Mouse (Mus musculus) E14TG2a.4 (cell line): ENCODE results near the gene Gabrp.

Experiments used
- H3K27me3 ChIP-seq: 2 replicates; pipeline ENCODE4 v1.6.1; 2014; ENCODE audit warnings: low read length, control low read depth; ENCODE audit not compliant: insufficient read depth
- H3K36me3 ChIP-seq: 2 replicates; pipeline ENCODE4 v1.6.1; 2014; ENCODE audit warnings: low read length, control low read depth; ENCODE audit not compliant: insufficient read depth
- H3K4me1 ChIP-seq: replicated peaks from 2 replicates; pipeline ENCODE4 v1.6.1; 2014; ENCODE audit warnings: low read depth, low read length, control low read depth
- H3K4me3 ChIP-seq: replicated peaks from 2 replicates; pipeline ENCODE4 v1.5.1; 2014; ENCODE audit warnings: mild to moderate bottlenecking, low read length
- H3K9me3 ChIP-seq: 2 replicates; pipeline ENCODE4 v1.6.1; 2014; ENCODE audit warnings: low read length, control low read depth
- CTCF ChIP-seq: conservative IDR thresholded peaks from 2 replicates; pipeline ENCODE4 v1.5.1; 2014; ENCODE audit warnings: low read length
- NANOG ChIP-seq: IDR thresholded peaks from 2 replicates; pipeline ENCODE4 v1.6.1; 2014; ENCODE audit warnings: borderline replicate concordance, low read length, mixed read lengths
- POU5F1 ChIP-seq: IDR thresholded peaks from 2 replicates; pipeline ENCODE4 v1.6.1; 2014; ENCODE audit warnings: low read length, borderline replicate concordance

The Gabrp gene

GRCm38 (mm10) chr11:33544121-33544520 is 34.6 kb downstream of the Gabrp start:
- Histone ChIP-seq H3K9me3 (no peaks in the 10 kb centered on the region), H3K36me3 (peaks cover 45% of the 10 kb centered on the region), H3K27me3 (no peaks in the 10 kb centered on the region), H3K4me3 (peak overlapping the region; percentile 20), H3K4me1 (peaks cover 72% of the 10 kb centered on the region)
- TF ChIP-seq NANOG (no peak), POU5F1 (no peak), CTCF (no peak)

DNA sequence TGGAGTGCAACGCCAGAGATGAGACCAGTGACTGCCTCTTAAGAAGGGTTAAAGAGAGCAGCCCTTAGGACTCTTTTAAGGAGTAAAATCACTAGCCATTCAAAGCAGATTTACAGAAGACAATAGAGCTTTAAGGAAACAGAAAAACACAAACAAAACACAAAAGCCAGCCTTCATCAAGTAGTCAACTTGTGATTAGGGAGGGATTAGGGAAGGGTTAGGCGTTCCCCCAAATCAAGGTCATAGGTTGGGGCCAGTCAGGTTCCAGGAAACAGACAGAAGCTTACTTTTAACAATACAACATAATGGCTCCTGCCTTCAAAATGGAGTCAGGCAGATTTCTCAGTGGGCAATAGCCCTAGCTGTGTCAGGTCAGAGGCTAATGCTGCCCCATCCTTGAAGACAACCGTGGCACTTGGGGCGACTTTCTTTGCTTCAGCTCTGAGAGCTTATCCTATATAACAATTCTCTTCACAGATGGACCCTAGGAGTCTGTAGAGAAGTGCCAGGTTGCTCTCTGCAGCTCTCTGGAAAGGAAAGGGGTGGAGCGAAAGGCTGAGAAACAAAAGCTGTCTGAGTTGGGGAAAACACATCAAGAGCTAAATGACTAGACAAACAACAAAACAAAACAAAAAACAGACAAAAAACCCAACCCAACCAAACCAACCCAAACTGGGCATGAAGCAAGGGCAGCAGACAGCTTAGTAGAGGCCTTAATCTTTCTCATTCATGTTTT is 41.2 kb downstream of the Gabrp start:
- no peaks in the 10 kb centered on the region for H3K27me3 ChIP-seq
- TF ChIP-seq CTCF = no peak
- TF ChIP-seq POU5F1 = no peak
- TF ChIP-seq NANOG = peak; percentile 99
- H3K4me1 ChIP-seq = peaks cover 62% of the 10 kb centered on the region
- peaks cover 32% of the 10 kb centered on the region for H3K36me3 ChIP-seq
- peak overlapping the region; percentile 83 for H3K4me3 ChIP-seq
- H3K9me3 ChIP-seq = no peaks in the 10 kb centered on the region

GRCm38 (mm10) chr11:33536636-33537035 is 42.1 kb downstream of the Gabrp start:
- Histone ChIP-seq H3K9me3 (no peaks in the 10 kb centered on the region), H3K27me3 (no peaks in the 10 kb centered on the region), H3K4me3 (peak overlapping the region; percentile 83), H3K4me1 (peaks cover 62% of the 10 kb centered on the region), H3K36me3 (peaks cover 23% of the 10 kb centered on the region)
- no peak for TF ChIP-seq CTCF
- no peak for TF ChIP-seq POU5F1
- TF ChIP-seq NANOG = no peak; the same call in 1 of the 2 replicates

DNA sequence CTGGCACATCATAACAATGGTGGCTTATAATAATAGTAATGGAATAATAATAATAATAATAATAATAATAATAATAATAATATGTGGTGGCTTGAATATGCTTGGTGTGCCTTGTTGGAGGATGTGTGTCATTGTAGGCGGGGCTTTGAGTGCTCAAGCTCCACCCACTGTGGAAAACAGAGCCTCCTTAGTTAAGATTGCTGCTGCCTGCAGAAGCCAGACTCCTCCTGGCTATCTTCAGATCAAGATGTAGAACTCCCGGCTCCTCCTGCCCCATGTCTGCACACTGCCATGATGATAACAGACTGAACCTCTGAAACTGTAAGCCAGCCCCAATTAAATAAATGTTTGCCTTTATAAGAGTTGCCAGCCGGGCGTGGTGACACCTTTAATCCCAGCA is 44.2 kb downstream of the Gabrp start:
- Histone ChIP-seq H3K27me3 (no peaks in the 10 kb centered on the region), H3K36me3 (peaks cover 6% of the 10 kb centered on the region; the same call in 1 of the 2 replicates), H3K4me3 (peak overlapping the region; percentile 83), H3K4me1 (peaks cover 63% of the 10 kb centered on the region), H3K9me3 (no peaks in the 10 kb centered on the region)
- TF ChIP-seq NANOG (no peak), POU5F1 (no peak), CTCF (no peak)

DNA sequence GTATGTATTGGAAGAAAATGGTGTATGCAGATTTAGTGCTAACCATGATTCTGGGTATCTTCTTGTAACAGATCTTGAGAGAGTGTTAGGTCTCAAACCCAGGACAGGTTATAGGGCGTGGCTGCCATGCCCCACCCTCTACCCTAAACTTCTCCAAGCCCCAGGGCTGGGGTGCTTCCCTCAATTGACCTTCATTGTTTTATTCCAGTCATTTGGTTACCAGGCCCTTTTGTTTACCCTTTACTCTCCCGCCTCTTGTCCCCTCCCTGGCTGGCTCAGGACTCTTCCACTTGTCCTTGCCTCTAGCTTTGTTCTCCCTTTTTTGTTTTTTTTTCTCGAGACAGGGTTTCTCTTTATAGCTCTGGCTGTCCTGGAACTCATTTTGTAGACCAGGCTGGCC is 45.2 kb downstream of the Gabrp start:
- H3K27me3 ChIP-seq = no peaks in the 10 kb centered on the region
- H3K4me3 ChIP-seq = peak overlapping the region; percentile 83
- peaks cover 63% of the 10 kb centered on the region for H3K4me1 ChIP-seq
- no peak; the same call in 1 of the 2 replicates for TF ChIP-seq NANOG
- no peak for TF ChIP-seq CTCF
- TF ChIP-seq POU5F1 = no peak
- peaks cover 3% of the 10 kb centered on the region; the same call in 1 of the 2 replicates for H3K36me3 ChIP-seq
- no peaks in the 10 kb centered on the region for H3K9me3 ChIP-seq

DNA sequence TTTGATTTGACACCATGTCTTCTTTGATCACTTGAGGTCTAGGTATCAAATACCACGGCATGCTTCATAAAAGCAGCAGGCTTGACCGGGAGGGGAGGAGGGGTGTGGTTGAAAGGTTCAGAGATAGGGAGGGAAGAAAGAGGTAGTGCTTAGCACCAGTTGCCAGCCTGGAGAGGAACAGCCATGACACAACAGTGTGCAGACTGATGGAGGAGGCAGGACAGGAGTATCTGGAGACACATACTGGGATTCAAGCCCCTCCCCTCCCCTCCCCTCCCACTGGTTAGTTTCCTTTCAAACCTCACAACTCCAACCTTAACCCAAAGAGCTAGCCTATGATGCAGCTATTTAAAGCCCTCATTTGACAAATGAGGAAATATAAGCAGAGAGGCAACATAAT is 49.2 kb downstream of the Gabrp start:
- no peaks in the 10 kb centered on the region for H3K9me3 ChIP-seq

DNA sequence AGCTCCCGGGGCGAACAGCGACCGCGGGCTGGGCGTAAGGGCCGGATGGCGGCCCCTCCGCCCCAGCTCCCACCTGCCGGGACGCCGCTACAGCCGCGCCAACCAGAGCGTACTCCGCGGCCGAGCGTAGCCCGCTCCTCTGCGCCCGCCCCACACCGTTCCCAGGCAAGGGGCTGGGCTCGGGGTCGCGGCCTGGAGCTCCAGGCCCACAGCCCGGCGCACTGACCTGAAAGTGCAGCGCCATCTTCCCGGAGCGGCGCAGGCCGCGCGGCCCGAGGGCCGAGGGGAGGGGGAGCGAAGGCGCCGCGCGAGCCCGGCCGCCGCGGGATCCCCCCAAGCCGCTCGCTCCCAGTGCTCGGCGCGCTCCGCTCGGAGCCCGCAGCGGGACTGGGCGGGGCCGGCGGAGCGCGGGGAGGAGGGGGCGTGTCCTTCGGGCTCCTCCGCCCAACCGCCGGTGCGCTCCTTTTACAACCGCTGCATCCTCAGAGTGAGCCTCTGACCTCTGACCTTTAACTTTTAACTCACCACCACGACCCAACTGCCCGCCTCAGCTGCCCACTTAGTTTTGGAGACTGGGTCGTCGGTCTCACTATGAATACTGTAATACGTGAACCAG is 65.3 kb downstream of the Gabrp start, which contains the start of gene Ranbp17:
TSS of gene Ranbp17 (minus strand) at position 371 of the 616 bp plus-strand sequence.
- peak within 1 kb of the TSS; percentile 99 for H3K4me3 ChIP-seq
- H3K9me3 ChIP-seq = no peaks in the 10 kb centered on the region
- H3K4me1 ChIP-seq = peaks cover 68% of the 10 kb centered on the region
- peaks cover 28% of the 10 kb centered on the region for H3K36me3 ChIP-seq
- no peak for TF ChIP-seq NANOG
- no peak for TF ChIP-seq POU5F1
- TF ChIP-seq CTCF = no peak
- H3K27me3 ChIP-seq = no peaks in the 10 kb centered on the region

More for the DNA sequence above, 49.2 kb downstream of the Gabrp start:
- TF ChIP-seq NANOG (no peak), CTCF (no peak), POU5F1 (no peak)
- Histone ChIP-seq H3K4me1 (peaks cover 81% of the 10 kb centered on the region), H3K27me3 (no peaks in the 10 kb centered on the region), H3K36me3 (no peaks in the 10 kb centered on the region), H3K4me3 (peak overlapping the region; percentile 37)

- Histone ChIP-seq H3K4me1 (peaks cover 67% of the 10 kb centered on the region), H3K36me3 (peaks cover 31% of the 10 kb centered on the region), H3K27me3 (no peaks in the 10 kb centered on the region), H3K9me3 (no peaks in the 10 kb centered on the region), H3K4me3 (peak overlapping the region; percentile 99)
- TF ChIP-seq CTCF (peak; percentile 23), POU5F1 (no peak)
These were observed 65.8 kb downstream of the Gabrp start for GRCm38 (mm10) chr11:33512854-33513375.
